Comparison of ENCODE assay signal across 14 mouse cellular contexts in genomic region chr10:99441931-99442330, GRCm38 (mm10).
DNase-seq lines count a peak whose midpoint lies in the region; ATAC-seq and TF ChIP-seq lines count a peak whose summit lies in the region.
"Had no signal": no experiment of that assay in that cellular context is flagged by ENCODE, and none has a peak within 500 bp of the region (broad histone marks: within the 10 kb centered on the region; RNA-seq: fewer than 3 reads in every experiment).

No protein-coding gene starts in this region.

- peak overlapping the region; percentile 8; the same call in 1 of the 2 replicates for H3K27ac ChIP-seq in heart, embryonic 12.5 days (ENCODE audit: poor library complexity, severe bottlenecking)
- H3K27ac ChIP-seq in lung, embryonic 14.5 days (ENCODE audit: low read depth) = no peak overlapping the region
- H3K27ac ChIP-seq: hindbrain, embryonic 14.5 days; limb, embryonic 12.5 days had no signal

- no peak overlapping the region for H3K9ac ChIP-seq in heart, embryonic 12.5 days
- H3K9ac ChIP-seq in lung, embryonic 14.5 days = no peak overlapping the region
- H3K9ac ChIP-seq: hindbrain, embryonic 14.5 days; limb, embryonic 12.5 days had no signal

- no peak overlapping the region for H3K4me2 ChIP-seq in heart, embryonic 12.5 days
- no peak overlapping the region for H3K4me2 ChIP-seq in lung, embryonic 14.5 days
- H3K4me2 ChIP-seq: hindbrain, embryonic 14.5 days; limb, embryonic 12.5 days had no signal

- TF ChIP-seq CTCF in lung, embryonic 14.5 days (IDR thresholded peaks at IDR 0.05; ENCODE audit: low read depth) = no peak
- TF ChIP-seq CTCF in lung, adult 2 months (IDR thresholded peaks at IDR 0.05; ENCODE audit: insufficient read depth, low read length) = no peak

- intact Hi-C loops in heart, postnatal 14 days (cut with DNase I) = no loop called here

- WGBS in heart, embryonic 12.5 days = 59% methylated on average over 10 of the region's 10 CpGs
- WGBS in lung, embryonic 14.5 days = 24% methylated on average over 10 of the region's 10 CpGs
- 35% methylated on average over 10 of the region's 10 CpGs for WGBS in lung, adult 2 months

- H3K4me3 ChIP-seq in heart, embryonic 12.5 days = no peak overlapping the region
- no peak overlapping the region for H3K4me3 ChIP-seq in lung, embryonic 14.5 days (ENCODE audit: low read depth, low read length)
- H3K4me3 ChIP-seq in lung, adult 2 months (replicated peaks; ENCODE audit: extremely low read depth, low read depth, low read length) = no peak overlapping the region
- H3K4me3 ChIP-seq: limb, embryonic 12.5 days had no signal

- peaks cover 5% of the 10 kb centered on the region; the same call in 1 of the 2 replicates for H3K9me3 ChIP-seq in heart, embryonic 12.5 days (replicated peaks)
- H3K9me3 ChIP-seq in lung, embryonic 14.5 days (ENCODE audit: low read depth, low read length) = no peaks in the 10 kb centered on the region

- H3K36me3 ChIP-seq in heart, embryonic 12.5 days = no peaks in the 10 kb centered on the region
- H3K36me3 ChIP-seq in lung, embryonic 14.5 days (ENCODE audit: insufficient read depth) = no peaks in the 10 kb centered on the region
- H3K36me3 ChIP-seq: limb, embryonic 12.5 days had no signal

- no peak for TF ChIP-seq POLR2A in lung, adult 2 months (IDR thresholded peaks at IDR 0.05; ENCODE audit: borderline replicate concordance, extremely low read depth, low read depth, low read length)

- DNase-seq in heart, postnatal 14 days = no peak
- DNase-seq in lung, embryonic 14.5 days = peak; percentile 26
- no peak for DNase-seq in lung, adult 2 months
- DNase-seq in kidney, postnatal 10 days = peak; percentile 36
- no peak for DNase-seq in left cerebral cortex, adult 11 months (ENCODE audit: low spot score)
- DNase-seq: adrenal gland, postnatal 25 days; cerebellum, postnatal 25 days; gastrocnemius, postnatal 10 days; thymus, adult 2 months had no signal

- no peak for ATAC-seq in heart, embryonic 12.5 days (ENCODE audit: insufficient number of reproducible peaks, low FRiP score)
- no peak for ATAC-seq in lung, embryonic 14.5 days (ENCODE audit: insufficient read depth)
- ATAC-seq in frontal cortex, adult (ENCODE audit: low TSS enrichment) = no peak

- H3K4me1 ChIP-seq in heart, embryonic 12.5 days (replicated peaks) = 0 out of 2 replicates have a peak, but pooled peaks cover 5% of the 10 kb centered on the region
- peaks cover 12% of the 10 kb centered on the region for H3K4me1 ChIP-seq in lung, embryonic 14.5 days (ENCODE audit: insufficient read depth)
- H3K4me1 ChIP-seq in lung, adult 2 months (ENCODE audit: control insufficient read depth, insufficient read depth, low read length) = peaks cover 12% of the 10 kb centered on the region
- H3K4me1 ChIP-seq: limb, embryonic 12.5 days had no signal

- H3K27me3 ChIP-seq in heart, embryonic 12.5 days (replicated peaks) = no peaks in the 10 kb centered on the region
- no peaks in the 10 kb centered on the region for H3K27me3 ChIP-seq in lung, embryonic 14.5 days (ENCODE audit: insufficient read depth, low read length)
- H3K27me3 ChIP-seq: CH12.LX; limb, embryonic 12.5 days had no signal

Comparison
In these comparisons a context has a peak if more than half of its experiments do, and no peak if none do; other contexts are left out.
1. DNase-seq: peak in lung, embryonic 14.5 days (single experiment) and kidney, postnatal 10 days (single experiment); none in heart, postnatal 14 days (0 of 2), lung, adult 2 months (single experiment) and left cerebral cortex, adult 11 months (single experiment).